Mouse (Mus musculus): ENCODE data around the gene Polk.

GRCm38 (mm10) chr13:96468678-96469077, 73.7 kb downstream of the Polk start:
- TF ChIP-seq POLR2A (IDR thresholded peaks at IDR 0.05; ENCODE audit: control insufficient read depth, low read depth, low read length) (no peak), CTCF (IDR thresholded peaks at IDR 0.05; ENCODE audit: control insufficient read depth, insufficient read depth, insufficient replicate concordance, low read depth, low read length) (no peak)
